16 mouse cellular contexts compared by ENCODE assay signal in genomic region chr2:145227351-145227750, GRCm38 (mm10).
"Had no signal": no experiment of that assay in that cellular context is flagged by ENCODE, and none has a peak within 500 bp of the region (broad histone marks: within the 10 kb centered on the region; RNA-seq: fewer than 3 reads in every experiment).

No protein-coding gene starts in this region.

- DNase-seq: kidney, postnatal 25 days; layer of hippocampus, adult 9-11 months; liver, postnatal 0 days; lung, embryonic 14.5 days; thymus, adult 18-20 months; thymus, postnatal 36 days had no signal

- H3K27me3 ChIP-seq: limb, embryonic 12.5 days; limb, embryonic 15.5 days; midbrain, embryonic 13.5 days had no signal

- ATAC-seq: liver, postnatal 0 days; lung, postnatal 0 days; midbrain, embryonic 13.5 days; midbrain, embryonic 16.5 days had no signal

- H3K4me3 ChIP-seq: layer of hippocampus, adult 2 months; limb, embryonic 12.5 days; limb, embryonic 15.5 days; midbrain, embryonic 13.5 days had no signal

- H3K9me3 ChIP-seq: limb, embryonic 12.5 days; limb, embryonic 15.5 days; midbrain, embryonic 13.5 days had no signal

- H3K9ac ChIP-seq: limb, embryonic 12.5 days; limb, embryonic 15.5 days; liver, embryonic 14.5 days; liver, postnatal 0 days; lung, embryonic 14.5 days; midbrain, embryonic 13.5 days had no signal

- H3K27ac ChIP-seq: kidney, postnatal 0 days; layer of hippocampus, adult 2 months; limb, embryonic 12.5 days; limb, embryonic 15.5 days; liver, embryonic 14.5 days; macrophage; midbrain, embryonic 13.5 days had no signal

- H3K36me3 ChIP-seq: limb, embryonic 12.5 days; limb, embryonic 15.5 days; midbrain, embryonic 13.5 days had no signal

- H3K4me2 ChIP-seq: limb, embryonic 12.5 days; limb, embryonic 15.5 days; liver, embryonic 11.5 days; lung, embryonic 14.5 days; midbrain, embryonic 13.5 days had no signal

- H3K4me1 ChIP-seq: limb, embryonic 12.5 days; limb, embryonic 15.5 days; midbrain, embryonic 13.5 days had no signal
